Comparison of ENCODE assay signal across 22 mouse cellular contexts in genomic region chr17:85974591-85974990, GRCm38 (mm10).
DNase-seq lines count a peak whose midpoint lies in the region; ATAC-seq and TF ChIP-seq lines count a peak whose summit lies in the region.
"Had no signal": no experiment of that assay in that cellular context is flagged by ENCODE, and none has a peak within 500 bp of the region (broad histone marks: within the 10 kb centered on the region; RNA-seq: fewer than 3 reads in every experiment).

No protein-coding gene starts in this region.

- DNase-seq in gastrocnemius, adult 2 months: no peak
- DNase-seq in gastrocnemius, postnatal 4 days (ENCODE audit: low spot score in 2 of 2): no peak
- peak; percentile 32 for DNase-seq in 416B (ENCODE audit: low read depth)
- peak; percentile 44 for DNase-seq in ZHBTc4 (ENCODE audit: low read depth, low spot score)
- no peak for DNase-seq in right cerebral cortex, postnatal 14 days
- no peak for DNase-seq in right cerebral cortex, adult 18-20 months
- DNase-seq in lung, postnatal 14 days: no peak
- DNase-seq: cerebellum, adult 8-10 months; gastrocnemius, postnatal 10 days; kidney, adult 11 months; layer of hippocampus, adult 9-11 months; thymus, adult 18-20 months; thymus, postnatal 36 days had no signal

- no peak for ATAC-seq in limb, embryonic 13.5 days (ENCODE audit: low FRiP score, low read depth)
- ATAC-seq: forebrain, embryonic 14.5 days; lung, postnatal 0 days; midbrain, embryonic 16.5 days had no signal

- H3K27me3 ChIP-seq in limb, embryonic 13.5 days: no peaks in the 10 kb centered on the region
- H3K27me3 ChIP-seq: embryonic facial prominence, embryonic 15.5 days; heart, embryonic 13.5 days; hindbrain, embryonic 13.5 days; neural tube, embryonic 12.5 days had no signal

- H3K9me3 ChIP-seq in limb, embryonic 13.5 days: no peaks in the 10 kb centered on the region
- H3K9me3 ChIP-seq: embryonic facial prominence, embryonic 15.5 days; heart, embryonic 13.5 days; hindbrain, embryonic 13.5 days; neural tube, embryonic 12.5 days had no signal

- peak overlapping the region; percentile 56; the same call in 1 of the 2 replicates for H3K27ac ChIP-seq in gastrocnemius, adult 2 months
- peak overlapping the region; percentile 3; the same call in 1 of the 2 replicates for H3K27ac ChIP-seq in limb, embryonic 13.5 days
- H3K27ac ChIP-seq: embryonic facial prominence, embryonic 15.5 days; heart, adult 2 months; heart, embryonic 13.5 days; hindbrain, embryonic 13.5 days; neural tube, embryonic 12.5 days had no signal

- peaks cover 15% of the 10 kb centered on the region for H3K4me1 ChIP-seq in limb, embryonic 13.5 days

- no peaks in the 10 kb centered on the region for H3K36me3 ChIP-seq in limb, embryonic 13.5 days
- H3K36me3 ChIP-seq: embryonic facial prominence, embryonic 15.5 days; heart, embryonic 13.5 days; hindbrain, embryonic 13.5 days; neural tube, embryonic 12.5 days had no signal

- 0 out of 2 replicates have a peak overlapping the region, but pooled peaks have one; percentile 4 for H3K4me2 ChIP-seq in limb, embryonic 13.5 days (replicated peaks)
- H3K4me2 ChIP-seq: embryonic facial prominence, embryonic 15.5 days; heart, embryonic 13.5 days; hindbrain, embryonic 13.5 days; neural tube, embryonic 12.5 days had no signal

- intact Hi-C loops in gastrocnemius, adult 2 months (cut with DNase I): no loop called here

- H3K9ac ChIP-seq in limb, embryonic 13.5 days: no peak overlapping the region
- H3K9ac ChIP-seq: embryonic facial prominence, embryonic 15.5 days; heart, embryonic 13.5 days; hindbrain, embryonic 13.5 days; neural tube, embryonic 12.5 days had no signal

- TF ChIP-seq CTCF in gastrocnemius, adult 2 months (IDR thresholded peaks at IDR 0.05): no peak

- H3K4me3 ChIP-seq in gastrocnemius, adult 2 months: peak overlapping the region; percentile 36; the same call in 1 of the 2 replicates
- no peak overlapping the region for H3K4me3 ChIP-seq in limb, embryonic 13.5 days
- H3K4me3 ChIP-seq: embryonic facial prominence, embryonic 15.5 days; heart, adult 2 months; heart, embryonic 13.5 days; hindbrain, embryonic 13.5 days; neural tube, embryonic 12.5 days had no signal

- WGBS in limb, embryonic 13.5 days: 84% methylated on average over 8 of the region's 8 CpGs

Comparison
In these comparisons a context has a peak if more than half of its experiments do, and no peak if none do; other contexts are left out.
1. DNase-seq: peak in 416B (single experiment) and ZHBTc4 (single experiment); none in gastrocnemius, adult 2 months (single experiment), gastrocnemius, postnatal 4 days (0 of 2), right cerebral cortex, postnatal 14 days (single experiment), right cerebral cortex, adult 18-20 months (single experiment) and lung, postnatal 14 days (single experiment).